Mouse (Mus musculus): Measurements from ENCODE around the gene Psmb11. TPM values are rescaled to one million over a fixed set of nuclear protein-coding genes. Genes with fewer than 3 reads are reported as not detected.

Gene Psmb11
- polyA plus RNA-seq, 1 experiment from 2014 or later, result not detected

DNA sequence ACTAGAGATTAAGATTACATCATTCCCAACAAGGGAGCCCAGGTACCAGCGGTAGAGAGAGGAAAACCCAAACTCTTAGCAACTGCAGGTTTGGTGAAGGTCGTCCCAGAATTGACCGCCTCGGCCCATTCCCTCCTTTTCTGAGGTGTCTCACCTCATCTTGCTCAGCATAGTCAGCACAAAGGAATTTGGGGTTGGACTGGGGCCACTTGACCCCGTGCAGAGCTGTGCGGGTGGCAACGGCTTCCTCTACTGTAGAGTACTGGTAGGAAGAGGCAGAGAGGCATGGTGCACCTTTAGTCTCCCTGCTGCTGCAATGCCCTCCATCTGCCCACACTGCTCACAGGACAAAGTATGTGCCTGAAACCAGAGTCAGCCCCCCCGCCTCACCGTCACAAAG, 23.1 kb downstream of the Psmb11 start:
- Histone ChIP-seq H3K4me2 (replicated peaks) (no peak overlapping the region), H3K9ac (no peak overlapping the region), H3K4me1 (peaks cover 20% of the 10 kb centered on the region), H3K9me3 (no peaks in the 10 kb centered on the region), H3K4me3 (no peak overlapping the region), H3K36me3 (peaks cover 71% of the 10 kb centered on the region), H3K27me3 (replicated peaks) (no peaks in the 10 kb centered on the region), H3K27ac (no peak overlapping the region)
- WGBS, result 93% methylated on average over 9 of the region's 9 CpGs
- no peak for ATAC-seq (ENCODE audit: low FRiP score, low read depth)

DNA sequence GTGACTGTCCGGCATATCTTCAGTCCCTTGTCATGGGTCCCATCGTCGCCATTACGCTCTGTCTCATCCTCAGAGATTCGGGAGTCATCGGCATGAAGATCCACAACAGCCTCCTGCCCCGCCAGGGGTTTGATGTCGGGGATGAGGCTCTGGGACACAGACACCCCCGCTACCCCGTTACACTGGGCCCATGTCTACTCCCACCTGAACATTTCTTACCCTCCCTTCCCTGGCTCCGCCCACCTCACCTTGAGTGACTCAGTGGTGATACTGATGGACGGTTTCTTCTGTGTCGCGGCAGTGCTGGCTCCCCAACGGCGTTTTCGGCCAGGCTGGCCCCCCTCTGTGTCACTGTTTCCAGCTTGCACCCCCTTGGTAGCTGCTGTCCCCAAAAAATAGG, 25.2 kb downstream of the Psmb11 start:
- H3K4me3 ChIP-seq, result no peak overlapping the region
- H3K4me2 ChIP-seq (replicated peaks), result no peak overlapping the region
- ATAC-seq (ENCODE audit: low FRiP score, low read depth), result no peak
- H3K36me3 ChIP-seq, result peaks cover 89% of the 10 kb centered on the region
- no peak overlapping the region for H3K9ac ChIP-seq
- H3K27ac ChIP-seq, result no peak overlapping the region
- H3K27me3 ChIP-seq (replicated peaks), result no peaks in the 10 kb centered on the region
- WGBS, result 94% methylated on average over 17 of the region's 17 CpGs
- no peaks in the 10 kb centered on the region for H3K9me3 ChIP-seq
- H3K4me1 ChIP-seq, result peaks cover 23% of the 10 kb centered on the region

DNA sequence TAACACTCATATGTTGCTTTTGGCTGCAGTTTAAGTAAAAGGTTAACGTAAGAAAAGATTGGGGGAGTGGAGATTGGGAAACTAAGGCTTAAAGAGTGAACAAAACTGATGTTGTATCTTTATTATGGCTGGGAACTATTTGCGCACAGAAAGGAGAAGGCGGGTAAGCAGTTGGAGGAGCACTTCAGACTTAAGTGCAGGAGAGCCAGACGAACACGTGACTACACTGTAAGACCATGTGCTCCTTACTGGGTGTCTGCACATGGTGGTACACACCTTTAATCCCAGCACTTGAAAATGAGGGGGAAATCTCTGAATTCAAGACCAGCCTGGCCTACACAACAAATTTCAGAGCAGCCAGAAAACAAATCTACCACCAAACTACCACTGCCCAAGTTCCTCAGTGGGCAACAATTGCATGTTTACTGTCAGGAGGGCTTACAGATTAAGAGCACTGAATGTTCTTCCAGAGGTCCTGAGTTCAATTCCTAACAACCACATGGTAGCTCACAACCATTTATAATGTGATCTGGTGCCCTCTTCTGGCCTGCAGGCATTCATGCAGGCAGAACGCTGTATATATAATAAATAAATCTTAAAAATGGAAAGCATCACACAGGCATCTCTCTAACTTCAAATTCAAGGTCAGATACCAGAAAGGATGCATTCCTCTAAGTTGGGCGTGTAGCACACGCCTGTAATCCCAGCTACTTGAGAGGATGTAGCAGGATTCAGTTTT, 25.8 kb downstream of the Psmb11 start:
- Histone ChIP-seq H3K36me3 (peaks cover 92% of the 10 kb centered on the region), H3K4me3 (no peak overlapping the region), H3K27me3 (replicated peaks) (no peaks in the 10 kb centered on the region), H3K4me1 (peaks cover 29% of the 10 kb centered on the region), H3K9ac (no peak overlapping the region), H3K9me3 (no peaks in the 10 kb centered on the region), H3K4me2 (replicated peaks) (no peak overlapping the region), H3K27ac (no peak overlapping the region)
- no peak for ATAC-seq (ENCODE audit: low FRiP score, low read depth)
- 92% methylated on average over 8 of the region's 8 CpGs for WGBS

DNA sequence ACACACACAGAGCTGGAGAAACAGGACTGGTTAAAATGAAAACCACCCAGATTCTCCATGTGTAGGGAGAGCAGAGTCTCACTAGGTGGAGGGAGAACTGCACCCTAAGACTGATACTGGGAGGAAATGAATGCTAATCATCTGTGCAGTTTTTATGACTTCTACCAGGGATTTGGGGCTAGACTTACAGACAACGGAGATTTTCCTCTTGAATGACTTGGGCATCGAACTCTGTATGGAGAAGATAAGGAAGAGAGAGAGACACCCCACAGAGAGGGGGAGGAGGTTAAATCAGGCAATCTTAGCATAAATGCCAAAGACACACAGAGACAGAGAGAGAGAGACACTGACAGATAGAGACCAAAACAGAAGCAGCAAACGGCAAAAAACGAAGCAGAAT, 26.7 kb downstream of the Psmb11 start:
- Histone ChIP-seq H3K4me3 (no peak overlapping the region), H3K27ac (no peak overlapping the region), H3K36me3 (peaks cover 84% of the 10 kb centered on the region), H3K9ac (no peak overlapping the region), H3K4me1 (peaks cover 34% of the 10 kb centered on the region), H3K9me3 (no peaks in the 10 kb centered on the region), H3K4me2 (replicated peaks) (no peak overlapping the region), H3K27me3 (replicated peaks) (no peaks in the 10 kb centered on the region)
- no peak for ATAC-seq (ENCODE audit: low FRiP score, low read depth)
- WGBS, result 83% methylated on average over 4 of the region's 4 CpGs

DNA sequence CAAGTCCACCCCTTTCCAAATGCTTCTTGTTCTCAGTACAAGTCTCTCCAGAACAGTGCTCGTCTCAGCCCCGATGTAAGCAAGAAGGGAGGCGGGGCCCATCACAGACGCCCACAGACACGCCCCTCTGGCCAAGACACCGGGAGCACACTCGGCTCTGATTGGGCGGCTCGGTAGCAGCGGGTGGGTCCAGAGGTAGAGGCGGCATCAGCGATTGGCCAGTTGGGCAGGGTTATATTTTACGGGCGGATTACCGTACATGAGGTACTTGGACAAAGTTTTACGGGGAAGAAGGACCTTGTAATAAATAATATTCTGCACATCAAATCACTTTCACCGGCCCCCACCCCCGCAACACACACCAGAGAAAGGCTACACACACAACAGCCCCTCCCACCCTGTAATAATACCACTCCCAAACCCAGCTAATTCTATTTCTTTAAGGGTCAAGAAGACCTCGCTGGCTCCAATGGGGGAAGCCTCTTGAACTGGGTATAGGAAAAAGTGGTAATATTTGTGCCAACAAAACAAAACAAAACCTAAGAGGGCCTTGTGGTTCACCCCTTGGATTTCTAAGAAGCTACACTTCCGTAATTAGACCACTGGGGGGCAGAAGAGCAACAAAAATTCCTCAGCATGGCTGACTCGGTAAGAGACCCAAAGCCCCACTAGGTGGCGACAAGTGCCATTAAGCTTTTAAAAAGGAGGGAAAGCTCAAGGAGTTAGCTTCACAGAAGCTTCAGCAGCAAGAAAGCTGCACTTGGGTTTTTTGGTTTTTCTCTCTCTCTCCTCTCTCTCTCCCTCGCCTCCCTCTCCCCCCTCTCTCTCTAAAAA, 29.6 kb downstream of the Psmb11 start:
- Histone ChIP-seq H3K4me3 (no peak overlapping the region), H3K9ac (0 out of 2 replicates have a peak overlapping the region, but pooled peaks have one; percentile 30), H3K36me3 (peaks cover 64% of the 10 kb centered on the region), H3K9me3 (no peaks in the 10 kb centered on the region), H3K27ac (no peak overlapping the region), H3K4me2 (replicated peaks) (peak overlapping the region; percentile 81; the same call in 1 of the 2 replicates), H3K27me3 (replicated peaks) (no peaks in the 10 kb centered on the region), H3K4me1 (peaks cover 34% of the 10 kb centered on the region)
- WGBS, result 69% methylated on average over 23 of the region's 23 CpGs
- ATAC-seq (ENCODE audit: low FRiP score, low read depth), result peak; percentile 35

DNA sequence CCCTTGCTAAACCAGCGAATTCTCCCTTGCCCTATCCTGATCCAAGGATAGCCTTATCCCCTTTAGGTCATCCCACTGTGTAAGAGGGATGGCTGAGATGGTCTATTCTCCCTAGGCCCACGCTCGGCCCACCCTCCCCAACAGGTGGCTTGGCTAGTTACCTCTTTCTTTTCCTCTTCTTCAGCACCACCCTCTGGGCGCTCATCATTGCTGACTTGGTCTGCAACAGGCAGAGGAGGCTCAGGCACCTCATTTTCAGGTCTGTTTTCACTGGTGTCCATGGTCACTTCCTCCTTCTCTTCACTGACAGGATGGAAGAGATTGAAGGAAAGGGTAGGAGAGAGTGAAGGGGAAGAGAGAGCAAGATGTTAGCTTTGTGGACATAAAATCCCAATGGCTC, 30.3 kb downstream of the Psmb11 start:
- 0 out of 2 replicates have a peak overlapping the region, but pooled peaks have one; percentile 1 for H3K9ac ChIP-seq
- H3K27ac ChIP-seq, result no peak overlapping the region
- no peak overlapping the region; the same call in 1 of the 2 replicates for H3K4me3 ChIP-seq
- WGBS, result 75% methylated on average over 4 of the region's 4 CpGs
- no peak for ATAC-seq (ENCODE audit: low FRiP score, low read depth)
- peak overlapping the region; percentile 81 for H3K4me2 ChIP-seq (replicated peaks)
- H3K36me3 ChIP-seq, result peaks cover 64% of the 10 kb centered on the region
- H3K4me1 ChIP-seq, result peaks cover 34% of the 10 kb centered on the region
- no peaks in the 10 kb centered on the region for H3K9me3 ChIP-seq
- H3K27me3 ChIP-seq (replicated peaks), result no peaks in the 10 kb centered on the region

DNA sequence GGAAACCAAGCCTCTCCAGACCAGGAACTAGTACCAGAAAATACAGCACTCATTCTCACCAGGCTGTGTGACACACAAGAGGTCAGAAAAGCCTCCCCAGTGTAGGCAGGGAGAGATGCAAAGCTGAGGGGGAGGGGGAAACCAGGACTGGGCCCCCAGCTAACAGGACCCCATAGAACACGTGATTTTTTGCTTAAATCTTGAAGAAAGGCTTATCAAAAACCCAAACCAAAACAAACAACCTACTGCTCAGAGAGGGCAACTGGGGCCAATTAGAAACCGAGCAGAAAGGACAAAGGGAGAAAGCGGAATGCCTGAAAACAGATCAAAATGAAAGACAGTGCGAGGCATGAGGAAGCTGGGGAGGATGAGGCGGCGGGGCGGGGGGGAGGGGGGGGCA, 31.6 kb downstream of the Psmb11 start:
- no peaks in the 10 kb centered on the region for H3K9me3 ChIP-seq
- 2% methylated on average over 7 of the region's 7 CpGs for WGBS
- ATAC-seq (ENCODE audit: low FRiP score, low read depth), result peak; percentile 38; the same call in 1 of the 2 replicates
- H3K27ac ChIP-seq, result peak overlapping the region; percentile 21; the same call in 1 of the 2 replicates
- H3K4me3 ChIP-seq, result peak overlapping the region; percentile 68
- peaks cover 34% of the 10 kb centered on the region for H3K4me1 ChIP-seq
- peak overlapping the region; percentile 81 for H3K4me2 ChIP-seq (replicated peaks)
- peaks cover 62% of the 10 kb centered on the region for H3K36me3 ChIP-seq
- peak overlapping the region; percentile 82 for H3K9ac ChIP-seq
- H3K27me3 ChIP-seq (replicated peaks), result no peaks in the 10 kb centered on the region

DNA sequence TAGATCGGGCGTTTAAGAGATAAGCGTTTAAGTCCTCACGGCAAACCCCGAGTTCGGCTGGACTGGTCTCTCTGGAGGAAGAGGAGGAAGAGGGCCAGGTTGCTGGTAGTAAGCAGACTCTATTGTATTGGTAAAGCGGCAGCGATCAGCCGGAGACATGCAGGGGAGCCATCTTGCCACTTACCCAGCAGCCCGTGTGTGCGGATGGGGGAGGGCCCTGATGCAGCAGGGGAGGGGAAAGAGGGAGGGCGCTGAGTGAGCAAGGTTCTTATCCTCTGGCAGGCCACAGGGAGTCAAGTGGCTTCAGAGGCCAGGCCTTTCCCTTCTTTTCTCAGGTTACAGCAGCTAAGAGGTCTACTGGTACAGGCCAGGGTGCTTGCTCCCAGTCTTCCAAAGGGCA, 32.3 kb downstream of the Psmb11 start:
- H3K36me3 ChIP-seq, result peaks cover 62% of the 10 kb centered on the region

DNA sequence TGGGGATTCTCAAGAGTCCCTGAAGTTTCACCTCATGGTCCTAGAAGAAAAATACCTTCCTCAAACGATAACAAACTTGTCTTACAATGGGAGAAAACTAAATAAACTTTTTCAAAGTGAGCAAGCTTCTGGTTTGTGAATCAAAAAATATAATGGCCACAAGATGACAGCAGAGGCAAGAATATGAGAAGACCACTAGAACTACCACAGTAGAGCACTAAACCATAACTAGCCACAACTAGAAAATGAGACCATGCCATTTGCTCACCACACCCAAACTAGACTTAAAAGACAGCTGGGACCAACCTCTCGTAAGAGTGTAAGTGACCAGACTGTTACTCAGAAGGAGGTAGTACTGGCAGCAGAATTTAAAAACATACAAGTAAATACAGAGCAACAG, 38.8 kb downstream of the Psmb11 start:
- H3K27ac ChIP-seq, result no peak overlapping the region
- ATAC-seq (ENCODE audit: low FRiP score, low read depth), result no peak
- no peaks in the 10 kb centered on the region for H3K9me3 ChIP-seq
- 91% methylated on average over 2 of the region's 2 CpGs for WGBS
- H3K4me1 ChIP-seq, result no peaks in the 10 kb centered on the region
- no peak overlapping the region for H3K9ac ChIP-seq
- no peak overlapping the region for H3K4me2 ChIP-seq (replicated peaks)
- H3K27me3 ChIP-seq (replicated peaks), result no peaks in the 10 kb centered on the region
- no peak overlapping the region for H3K4me3 ChIP-seq
- peaks cover 90% of the 10 kb centered on the region for H3K36me3 ChIP-seq

More for the DNA sequence above, 32.3 kb downstream of the Psmb11 start:
- Histone ChIP-seq H3K4me1 (peaks cover 34% of the 10 kb centered on the region), H3K9ac (peak overlapping the region; percentile 82), H3K4me3 (peak overlapping the region; percentile 68), H3K9me3 (no peaks in the 10 kb centered on the region), H3K27me3 (replicated peaks) (no peaks in the 10 kb centered on the region), H3K4me2 (replicated peaks) (peak overlapping the region; percentile 81), H3K27ac (peak overlapping the region; percentile 21; the same call in 1 of the 2 replicates)
- ATAC-seq (ENCODE audit: low FRiP score, low read depth), result peak; percentile 83
- 0% methylated on average over 12 of the region's 12 CpGs for WGBS

DNA sequence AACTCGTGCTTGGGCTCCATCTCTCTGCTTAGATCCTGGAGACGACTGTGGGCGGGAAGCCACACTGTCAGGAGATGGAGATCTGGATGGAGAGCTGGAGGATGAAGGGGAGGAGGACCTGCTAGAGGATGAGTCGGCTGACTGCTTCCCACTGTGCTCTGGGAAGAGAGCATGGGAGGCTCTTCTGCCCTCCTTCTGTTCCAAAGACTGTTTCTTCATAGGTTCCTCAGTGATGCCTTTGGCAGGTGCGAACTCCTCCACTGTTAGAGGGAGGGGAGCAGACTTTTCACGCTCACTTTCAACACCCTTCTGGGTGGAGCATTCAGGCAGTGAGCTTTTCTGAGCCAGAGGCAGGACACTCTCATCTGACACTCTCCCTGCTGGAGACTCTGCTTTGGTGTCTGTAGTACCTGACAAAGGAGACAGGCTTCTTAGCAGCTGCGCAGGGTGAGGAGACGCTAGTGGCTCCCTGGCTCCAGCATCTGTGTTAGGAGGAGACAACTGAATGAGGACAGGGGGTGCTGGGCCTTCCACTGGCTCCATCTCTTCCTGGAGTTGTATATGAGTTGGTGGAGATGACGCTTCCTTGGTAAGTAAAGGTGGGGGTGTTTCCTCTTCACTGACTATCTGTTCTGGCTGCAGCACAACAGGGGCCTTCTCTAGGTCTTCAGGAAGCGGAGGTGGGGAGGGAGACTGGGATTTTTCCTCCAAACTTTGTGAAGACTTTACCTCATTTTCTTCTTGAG, 43.4 kb downstream of the Psmb11 start:
- Histone ChIP-seq H3K27me3 (replicated peaks) (no peaks in the 10 kb centered on the region), H3K4me1 (no peaks in the 10 kb centered on the region), H3K27ac (no peak overlapping the region), H3K4me2 (replicated peaks) (no peak overlapping the region), H3K36me3 (peaks cover 94% of the 10 kb centered on the region), H3K9me3 (no peaks in the 10 kb centered on the region), H3K9ac (no peak overlapping the region), H3K4me3 (no peak overlapping the region)
- no peak for ATAC-seq (ENCODE audit: low FRiP score, low read depth)
- WGBS, result 93% methylated on average over 10 of the region's 10 CpGs

DNA sequence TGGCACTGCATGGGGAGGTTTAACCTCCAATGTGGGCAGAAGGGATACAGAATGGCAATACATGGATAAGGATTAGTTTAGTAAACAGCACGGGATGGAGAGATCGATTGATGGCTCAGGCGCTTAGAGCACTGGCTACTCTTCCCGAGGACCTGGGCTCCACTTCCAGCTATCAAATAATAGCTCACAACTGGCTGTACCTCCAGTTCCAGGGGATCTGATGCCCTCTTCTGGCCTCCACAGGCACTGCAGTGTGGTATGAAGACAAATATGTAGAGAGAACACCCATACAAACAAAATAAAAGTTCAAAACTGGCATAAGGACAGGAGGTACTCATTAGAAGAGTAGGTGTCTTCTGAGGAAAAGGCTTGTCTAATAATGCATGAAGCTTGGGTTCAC, 48.1 kb downstream of the Psmb11 start:
- WGBS, result 85% methylated on average over 4 of the region's 4 CpGs
- Histone ChIP-seq H3K4me1 (no peaks in the 10 kb centered on the region), H3K36me3 (peaks cover 73% of the 10 kb centered on the region)

DNA sequence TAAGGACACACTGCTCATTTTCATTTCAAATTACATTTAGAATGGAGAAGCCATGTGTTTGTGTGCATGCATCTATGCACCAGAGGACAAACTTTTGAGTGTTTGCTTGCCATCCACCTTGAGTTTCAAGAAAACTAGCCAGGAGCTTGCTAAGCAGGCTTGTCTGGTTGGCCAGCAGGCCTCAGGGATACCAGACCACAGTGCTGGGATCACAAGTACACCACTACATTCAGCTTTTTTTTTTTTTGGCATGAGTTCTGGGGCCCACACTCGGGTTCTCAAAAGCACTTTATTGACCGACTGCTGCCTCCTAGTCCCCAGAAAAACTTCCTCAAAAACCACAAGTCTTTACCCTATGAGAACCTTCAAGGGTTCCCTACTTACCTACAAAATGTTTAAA, 53.1 kb downstream of the Psmb11 start:
- Histone ChIP-seq H3K4me3 (no peak overlapping the region), H3K27ac (no peak overlapping the region), H3K27me3 (replicated peaks) (no peaks in the 10 kb centered on the region), H3K4me2 (replicated peaks) (no peak overlapping the region), H3K9me3 (no peaks in the 10 kb centered on the region), H3K4me1 (no peaks in the 10 kb centered on the region), H3K9ac (no peak overlapping the region), H3K36me3 (peaks cover 66% of the 10 kb centered on the region)
- no peak for ATAC-seq (ENCODE audit: low FRiP score, low read depth)
- WGBS, result 87% methylated on average over 2 of the region's 2 CpGs

More for the DNA sequence above, 48.1 kb downstream of the Psmb11 start:
- H3K4me3 ChIP-seq, result no peak overlapping the region
- no peaks in the 10 kb centered on the region for H3K9me3 ChIP-seq
- no peak overlapping the region for H3K27ac ChIP-seq
- H3K27me3 ChIP-seq (replicated peaks), result no peaks in the 10 kb centered on the region
- H3K4me2 ChIP-seq (replicated peaks), result no peak overlapping the region
- H3K9ac ChIP-seq, result no peak overlapping the region
- ATAC-seq (ENCODE audit: low FRiP score, low read depth), result no peak

All from neural tube, embryonic 12.5 days (tissue).